Mouse (Mus musculus): Measurements from ENCODE around the gene A4gnt. TPM values are rescaled to one million over a fixed set of nuclear protein-coding genes. Genes with fewer than 3 reads are reported as not detected.

The A4gnt gene
- polyA plus RNA-seq, 1 experiment from 2014 or later, result not detected

GRCm38 (mm10) chr9:99636776-99637175 is 24.5 kb downstream of the A4gnt start:
- no peaks in the 10 kb centered on the region for H3K4me1 ChIP-seq (replicated peaks)
- no peak overlapping the region for H3K9ac ChIP-seq
- no peak overlapping the region for H3K27ac ChIP-seq (replicated peaks)
- no peaks in the 10 kb centered on the region for H3K36me3 ChIP-seq (replicated peaks)
- H3K27me3 ChIP-seq, result no peaks in the 10 kb centered on the region
- WGBS (ENCODE audit: insufficient replicate concordance), result 58% methylated on average over 1 of the region's 1 CpGs
- H3K9me3 ChIP-seq (replicated peaks), result no peaks in the 10 kb centered on the region
- H3K4me2 ChIP-seq, result no peak overlapping the region
- H3K4me3 ChIP-seq (replicated peaks), result no peak overlapping the region
- no peak for ATAC-seq (ENCODE audit: insufficient read depth)

- H3K9ac ChIP-seq, result no peak overlapping the region
- H3K4me3 ChIP-seq (replicated peaks), result no peak overlapping the region
- H3K36me3 ChIP-seq (replicated peaks), result no peaks in the 10 kb centered on the region
- no peak for ATAC-seq (ENCODE audit: insufficient read depth)
- no peaks in the 10 kb centered on the region for H3K27me3 ChIP-seq
- H3K27ac ChIP-seq (replicated peaks), result no peak overlapping the region
- whole genome bisulfite sequencing (ENCODE audit: insufficient replicate concordance), result 77% methylated on average over 17 of the region's 17 CpGs
- no peak overlapping the region for H3K4me2 ChIP-seq
- H3K9me3 ChIP-seq (replicated peaks), result no peaks in the 10 kb centered on the region
- H3K4me1 ChIP-seq (replicated peaks), result no peaks in the 10 kb centered on the region
Measured at GRCm38 (mm10) chr9:99637227-99637626, 24.9 kb downstream of the A4gnt start.

GRCm38 (mm10) chr9:99637736-99638135 is 25.4 kb downstream of the A4gnt start:
- H3K4me2 ChIP-seq, result no peak overlapping the region
- no peaks in the 10 kb centered on the region for H3K4me1 ChIP-seq (replicated peaks)
- no peak overlapping the region for H3K27ac ChIP-seq (replicated peaks)
- H3K36me3 ChIP-seq (replicated peaks), result no peaks in the 10 kb centered on the region
- H3K4me3 ChIP-seq (replicated peaks), result no peak overlapping the region
- no peaks in the 10 kb centered on the region for H3K27me3 ChIP-seq
- WGBS (ENCODE audit: insufficient replicate concordance), result 81% methylated on average over 13 of the region's 13 CpGs
- no peak overlapping the region for H3K9ac ChIP-seq
- ATAC-seq (ENCODE audit: insufficient read depth), result no peak
- no peaks in the 10 kb centered on the region for H3K9me3 ChIP-seq (replicated peaks)

- Histone ChIP-seq H3K9me3 (replicated peaks) (no peaks in the 10 kb centered on the region), H3K36me3 (replicated peaks) (no peaks in the 10 kb centered on the region), H3K4me3 (replicated peaks) (no peak overlapping the region), H3K4me1 (replicated peaks) (no peaks in the 10 kb centered on the region), H3K4me2 (no peak overlapping the region), H3K9ac (no peak overlapping the region), H3K27ac (replicated peaks) (no peak overlapping the region), H3K27me3 (no peaks in the 10 kb centered on the region)
- 65% methylated on average over 5 of the region's 5 CpGs for WGBS (ENCODE audit: insufficient replicate concordance)
- no peak for ATAC-seq (ENCODE audit: insufficient read depth)
Measured at GRCm38 (mm10) chr9:99639957-99640356, 27.7 kb downstream of the A4gnt start.

GRCm38 (mm10) chr9:99645416-99645815 is 33.1 kb downstream of the A4gnt start:
- no peak overlapping the region for H3K4me3 ChIP-seq (replicated peaks)
- ATAC-seq (ENCODE audit: insufficient read depth), result no peak
- WGBS (ENCODE audit: insufficient replicate concordance), result 77% methylated on average over 6 of the region's 6 CpGs

GRCm38 (mm10) chr9:99646102-99646501 is 33.8 kb downstream of the A4gnt start:
- Histone ChIP-seq H3K9ac (no peak overlapping the region), H3K36me3 (replicated peaks) (no peaks in the 10 kb centered on the region), H3K27ac (replicated peaks) (no peak overlapping the region), H3K27me3 (no peaks in the 10 kb centered on the region), H3K4me2 (no peak overlapping the region), H3K9me3 (replicated peaks) (no peaks in the 10 kb centered on the region), H3K4me1 (replicated peaks) (no peaks in the 10 kb centered on the region), H3K4me3 (replicated peaks) (no peak overlapping the region)
- no peak for ATAC-seq (ENCODE audit: insufficient read depth)
- 79% methylated on average over 6 of the region's 6 CpGs for WGBS (ENCODE audit: insufficient replicate concordance)

More at GRCm38 (mm10) chr9:99645416-99645815, 33.1 kb downstream of the A4gnt start:
- H3K4me2 ChIP-seq, result no peak overlapping the region
- H3K36me3 ChIP-seq (replicated peaks), result no peaks in the 10 kb centered on the region
- H3K9me3 ChIP-seq (replicated peaks), result no peaks in the 10 kb centered on the region
- H3K27ac ChIP-seq (replicated peaks), result no peak overlapping the region
- no peak overlapping the region for H3K9ac ChIP-seq
- no peaks in the 10 kb centered on the region for H3K4me1 ChIP-seq (replicated peaks)
- H3K27me3 ChIP-seq, result no peaks in the 10 kb centered on the region

GRCm38 (mm10) chr9:99660756-99661155 is 48.5 kb downstream of the A4gnt start:
- Histone ChIP-seq H3K9me3 (replicated peaks) (no peaks in the 10 kb centered on the region), H3K9ac (no peak overlapping the region), H3K36me3 (replicated peaks) (no peaks in the 10 kb centered on the region), H3K27ac (replicated peaks) (no peak overlapping the region), H3K27me3 (no peaks in the 10 kb centered on the region), H3K4me3 (replicated peaks) (no peak overlapping the region), H3K4me1 (replicated peaks) (no peaks in the 10 kb centered on the region), H3K4me2 (no peak overlapping the region)
- no peak for ATAC-seq (ENCODE audit: insufficient read depth)
- WGBS (ENCODE audit: insufficient replicate concordance), result 69% methylated on average over 10 of the region's 10 CpGs

- H3K4me2 ChIP-seq, result no peak overlapping the region
- no peaks in the 10 kb centered on the region for H3K36me3 ChIP-seq (replicated peaks)
- no peaks in the 10 kb centered on the region for H3K9me3 ChIP-seq (replicated peaks)
- no peaks in the 10 kb centered on the region for H3K27me3 ChIP-seq
- H3K27ac ChIP-seq (replicated peaks), result no peak overlapping the region
- WGBS (ENCODE audit: insufficient replicate concordance), result 66% methylated on average over 16 of the region's 16 CpGs
- ATAC-seq (ENCODE audit: insufficient read depth), result no peak
- no peak overlapping the region for H3K4me3 ChIP-seq (replicated peaks)
- H3K9ac ChIP-seq, result no peak overlapping the region
- H3K4me1 ChIP-seq (replicated peaks), result no peaks in the 10 kb centered on the region
Measured at GRCm38 (mm10) chr9:99661606-99662166, 49.4 kb downstream of the A4gnt start.

GRCm38 (mm10) chr9:99662406-99662805 is 50.1 kb downstream of the A4gnt start:
- Histone ChIP-seq H3K27me3 (no peaks in the 10 kb centered on the region), H3K9ac (no peak overlapping the region), H3K9me3 (replicated peaks) (no peaks in the 10 kb centered on the region), H3K4me1 (replicated peaks) (no peaks in the 10 kb centered on the region), H3K4me2 (no peak overlapping the region), H3K27ac (replicated peaks) (no peak overlapping the region), H3K36me3 (replicated peaks) (no peaks in the 10 kb centered on the region), H3K4me3 (replicated peaks) (no peak overlapping the region)
- ATAC-seq (ENCODE audit: insufficient read depth), result no peak
- 18% methylated on average over 7 of the region's 7 CpGs for WGBS (ENCODE audit: insufficient replicate concordance)

GRCm38 (mm10) chr9:99662887-99663286 is 50.6 kb downstream of the A4gnt start:
- ATAC-seq (ENCODE audit: insufficient read depth), result no peak
- H3K9ac ChIP-seq, result no peak overlapping the region
- H3K9me3 ChIP-seq (replicated peaks), result no peaks in the 10 kb centered on the region
- no peak overlapping the region for H3K27ac ChIP-seq (replicated peaks)
- no peak overlapping the region for H3K4me3 ChIP-seq (replicated peaks)
- no peak overlapping the region for H3K4me2 ChIP-seq
- no peaks in the 10 kb centered on the region for H3K4me1 ChIP-seq (replicated peaks)
- no peaks in the 10 kb centered on the region for H3K36me3 ChIP-seq (replicated peaks)
- WGBS (ENCODE audit: insufficient replicate concordance), result 70% methylated on average over 10 of the region's 10 CpGs
- H3K27me3 ChIP-seq, result no peaks in the 10 kb centered on the region

- 67% methylated on average over 8 of the region's 8 CpGs for WGBS (ENCODE audit: insufficient replicate concordance)
- H3K27ac ChIP-seq (replicated peaks), result no peak overlapping the region
- H3K4me1 ChIP-seq (replicated peaks), result no peaks in the 10 kb centered on the region
- H3K9me3 ChIP-seq (replicated peaks), result no peaks in the 10 kb centered on the region
- no peak for ATAC-seq (ENCODE audit: insufficient read depth)
- H3K36me3 ChIP-seq (replicated peaks), result no peaks in the 10 kb centered on the region
- no peak overlapping the region for H3K9ac ChIP-seq
- H3K4me3 ChIP-seq (replicated peaks), result no peak overlapping the region
- H3K27me3 ChIP-seq, result no peaks in the 10 kb centered on the region
- H3K4me2 ChIP-seq, result no peak overlapping the region
Measured at GRCm38 (mm10) chr9:99667596-99667995, 55.3 kb downstream of the A4gnt start.

GRCm38 (mm10) chr9:99671603-99672002 is 59.3 kb downstream of the A4gnt start:
- WGBS (ENCODE audit: insufficient replicate concordance), result 27% methylated on average over 2 of the region's 2 CpGs

More at GRCm38 (mm10) chr9:99671603-99672002, 59.3 kb downstream of the A4gnt start:
- no peak overlapping the region for H3K4me2 ChIP-seq
- ATAC-seq (ENCODE audit: insufficient read depth), result no peak
- H3K27me3 ChIP-seq, result no peaks in the 10 kb centered on the region
- H3K9me3 ChIP-seq (replicated peaks), result no peaks in the 10 kb centered on the region
- no peaks in the 10 kb centered on the region for H3K36me3 ChIP-seq (replicated peaks)
- H3K27ac ChIP-seq (replicated peaks), result no peak overlapping the region
- H3K4me3 ChIP-seq (replicated peaks), result no peak overlapping the region
- H3K4me1 ChIP-seq (replicated peaks), result no peaks in the 10 kb centered on the region
- no peak overlapping the region for H3K9ac ChIP-seq
